Mouse (Mus musculus) inflammation-experienced regulatory T-cells, adult 6 months (primary cell): ENCODE data around the gene Col4a3. TPM values are rescaled to one million over a fixed set of nuclear protein-coding genes. Genes with fewer than 3 reads are reported as not detected.

Experiments
- ATAC-seq: one replicate; pipeline ENCODE4 v1.8.0; 2017
- polyA plus RNA-seq, 3 experiments: library from polyadenylated mRNA; unstranded; fragments of 100-300 nt; shearing (Covaris generic); gene quantifications; one replicate each; pipeline ENCODE4 v1.2.1; 2017

Gene Col4a3
- polyA plus RNA-seq, 3 experiments from 2014 or later = 0.10 TPM; not detected in 2

DNA sequence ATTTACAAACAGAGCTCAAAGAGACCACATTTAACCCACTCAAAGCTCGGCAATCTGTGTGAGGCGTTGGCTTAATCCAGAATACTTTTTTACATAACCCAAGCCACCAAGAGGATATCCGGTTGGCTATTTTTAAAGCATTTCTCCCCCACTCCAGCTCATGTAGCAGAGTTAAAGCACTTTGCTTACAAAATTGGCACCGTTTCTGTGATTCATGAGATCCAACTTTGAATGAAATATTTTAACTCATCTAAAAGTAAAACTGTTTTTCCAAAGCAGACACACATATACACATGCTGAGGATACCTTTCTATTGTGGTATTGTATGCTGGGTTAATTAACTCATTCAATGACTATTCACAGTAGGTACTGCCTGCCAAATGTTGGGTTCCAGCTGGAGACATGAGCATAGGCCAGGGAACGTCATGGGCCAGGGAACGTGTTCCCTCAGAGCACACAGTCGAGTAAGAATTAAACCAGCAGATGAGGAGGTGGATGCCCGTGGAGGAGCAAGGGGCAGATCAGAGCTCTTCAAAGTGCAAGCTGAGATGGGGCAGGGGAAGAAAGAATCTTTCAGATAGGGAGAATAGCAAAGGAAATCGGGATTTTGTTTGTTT is 22.0 kb downstream of the Col4a3 start:
- ATAC-seq = no peak

GRCm38 (mm10) chr1:82612061-82612660 is 25.4 kb downstream of the Col4a3 start:
- no peak for ATAC-seq

GRCm38 (mm10) chr1:82618001-82618400 is 31.3 kb downstream of the Col4a3 start:
- ATAC-seq = no peak

GRCm38 (mm10) chr1:82618592-82618991 is 31.9 kb downstream of the Col4a3 start:
- ATAC-seq = no peak

DNA sequence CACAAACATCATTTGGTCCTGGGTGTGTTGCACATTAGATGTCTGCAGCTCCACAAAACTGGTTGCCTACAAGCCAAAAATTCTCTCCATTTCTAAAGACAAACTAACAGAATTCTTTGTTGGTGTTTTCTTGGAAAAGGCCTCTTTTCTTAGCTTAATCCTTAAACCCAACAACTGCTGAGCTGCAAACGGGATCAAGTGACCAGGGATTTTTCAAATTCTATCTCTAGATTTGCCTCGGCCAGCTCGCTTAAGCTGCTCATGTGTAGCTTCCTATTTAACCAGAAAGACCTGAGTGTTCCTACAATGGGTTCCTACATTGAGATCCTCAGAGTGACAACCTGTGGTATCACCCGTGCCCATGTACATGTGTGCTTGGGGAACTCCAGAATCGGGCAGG is 33.3 kb downstream of the Col4a3 start:
- ATAC-seq = no peak

GRCm38 (mm10) chr1:82624934-82625333 is 38.2 kb downstream of the Col4a3 start:
- no peak for ATAC-seq

DNA sequence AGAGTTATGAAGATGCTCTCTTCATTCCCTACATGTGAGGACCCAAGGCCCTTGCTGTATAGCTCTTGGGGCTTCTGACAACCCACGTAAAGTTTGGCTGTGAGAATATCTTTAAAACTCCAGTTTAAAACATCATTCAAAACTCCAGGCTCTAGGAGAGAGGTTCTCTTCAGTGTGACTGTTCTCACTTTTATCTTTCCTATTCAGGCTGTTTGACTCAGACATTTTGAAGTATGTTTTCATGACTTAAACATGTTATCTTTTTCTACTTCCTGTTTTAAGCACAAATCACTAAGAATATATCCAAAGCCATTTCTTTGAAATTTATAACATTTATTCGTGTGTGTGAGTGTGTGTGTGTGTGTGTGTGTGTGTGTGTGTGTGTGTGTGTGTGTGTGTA is 38.8 kb downstream of the Col4a3 start:
- ATAC-seq = no peak

GRCm38 (mm10) chr1:82627652-82628051 is 40.9 kb downstream of the Col4a3 start:
- ATAC-seq = no peak

- ATAC-seq = no peak
These were observed 42.8 kb downstream of the Col4a3 start for GRCm38 (mm10) chr1:82629495-82629894.

DNA sequence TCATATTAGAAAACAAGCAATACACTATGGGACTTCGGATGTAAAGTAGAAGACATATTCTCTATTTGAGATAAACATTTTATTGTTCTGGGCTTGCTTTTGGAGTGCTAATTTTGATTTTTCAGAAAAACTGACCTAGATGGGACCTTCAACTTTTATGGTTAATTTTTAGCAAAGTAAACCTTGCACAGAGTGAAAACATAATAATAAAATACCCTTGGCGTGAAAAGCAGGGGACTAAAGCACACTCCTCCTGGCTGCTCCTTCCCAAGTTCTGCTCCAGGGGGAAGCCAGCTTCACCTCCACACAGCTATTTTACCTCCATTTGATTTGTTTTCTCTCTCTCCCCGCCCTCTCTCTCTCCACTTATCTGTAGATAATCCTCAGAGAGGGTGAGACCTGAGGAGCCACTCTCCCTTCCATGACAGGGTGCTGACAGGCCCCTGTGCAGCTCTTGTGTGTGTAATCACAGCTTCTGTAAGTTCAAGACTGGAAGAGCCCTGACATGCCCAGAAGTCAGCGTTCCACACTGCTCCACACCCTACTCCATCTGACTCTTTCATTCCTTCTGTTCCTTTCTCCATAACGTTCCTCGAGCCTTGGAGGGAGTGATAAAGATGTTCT is 44.6 kb downstream of the Col4a3 start:
- ATAC-seq = no peak

- ATAC-seq = no peak
These were observed 48.0 kb downstream of the Col4a3 start for GRCm38 (mm10) chr1:82634545-82635253.

- ATAC-seq = no peak
These were observed 48.5 kb downstream of the Col4a3 start for GRCm38 (mm10) chr1:82635254-82635620.

- ATAC-seq = no peak
These were observed 49.6 kb downstream of the Col4a3 start for GRCm38 (mm10) chr1:82636321-82636720.

DNA sequence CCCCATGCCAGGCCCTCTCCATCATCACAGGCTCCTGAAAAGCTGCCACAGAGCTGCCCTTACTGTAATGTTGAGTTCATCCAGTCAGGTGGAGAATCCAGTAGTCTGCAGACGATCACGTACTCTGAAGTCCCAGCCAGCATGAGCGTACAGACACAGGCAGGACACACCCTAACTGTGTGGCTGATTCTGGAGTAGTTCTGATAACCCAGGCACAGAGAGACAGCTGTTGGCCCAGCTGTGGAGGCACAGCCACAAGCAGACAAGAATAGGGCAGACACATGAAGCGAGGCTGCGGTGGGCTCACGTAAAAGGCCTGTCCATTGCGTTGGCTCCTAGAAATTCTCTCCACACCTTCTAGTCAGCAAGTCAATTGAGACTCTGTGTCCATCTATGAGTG is 50.7 kb downstream of the Col4a3 start:
- no peak for ATAC-seq

GRCm38 (mm10) chr1:82638428-82638827 is 51.7 kb downstream of the Col4a3 start:
- no peak for ATAC-seq

DNA sequence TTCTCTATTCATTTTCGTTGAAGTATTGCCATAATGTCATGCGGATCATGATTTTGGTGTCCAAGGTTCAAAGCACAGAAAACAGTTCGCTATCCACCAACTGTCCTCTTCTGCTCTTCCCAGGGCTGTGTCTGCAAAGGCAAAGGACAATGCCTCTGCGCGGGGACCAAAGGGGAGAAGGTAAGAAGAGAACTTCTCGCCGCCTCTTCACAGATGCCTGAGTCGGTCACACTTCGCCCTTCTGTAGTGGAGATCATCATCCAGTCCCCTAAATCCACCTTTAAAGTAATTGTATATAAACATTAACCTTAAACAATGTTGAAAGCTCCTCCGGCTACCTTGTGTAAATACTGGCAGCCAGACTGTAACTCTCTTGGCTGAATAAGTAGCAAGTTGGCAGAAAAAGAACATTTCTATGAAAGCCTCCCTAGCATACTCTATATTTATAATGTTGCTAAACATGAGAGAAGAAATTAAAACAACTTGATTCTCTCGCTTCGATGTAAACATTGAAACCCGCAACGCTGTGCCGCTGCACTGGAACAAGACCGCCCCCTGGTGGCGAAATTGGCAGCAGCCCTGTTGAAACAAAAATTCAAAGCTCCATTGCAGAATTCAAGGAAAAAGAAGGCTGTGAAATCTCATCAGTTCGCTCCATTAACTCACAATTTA is 54.7 kb downstream of the Col4a3 start:
- no peak for ATAC-seq

- no peak for ATAC-seq
These were observed 61.3 kb downstream of the Col4a3 start for GRCm38 (mm10) chr1:82647989-82648388.

- no peak for ATAC-seq
These were observed 64.1 kb downstream of the Col4a3 start for GRCm38 (mm10) chr1:82650868-82651267.

DNA sequence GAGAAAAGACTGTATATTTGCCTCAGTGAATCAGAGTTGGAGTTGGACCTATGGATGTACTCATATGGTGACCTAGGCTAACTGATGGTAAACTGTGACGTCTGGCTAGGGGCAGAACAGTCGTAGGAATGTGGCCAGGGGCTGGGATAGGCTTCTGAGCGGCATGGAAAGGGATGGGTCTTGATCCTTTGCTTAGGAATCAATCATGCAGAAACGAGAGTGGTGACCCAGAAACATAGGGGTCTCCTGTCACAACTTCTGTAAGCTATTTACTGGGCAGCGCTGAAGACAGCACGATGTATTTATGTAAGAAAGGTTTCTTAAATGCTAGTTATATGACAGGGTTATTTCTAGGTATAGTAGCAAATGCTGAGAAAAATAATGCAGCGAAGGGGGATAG is 67.3 kb downstream of the Col4a3 start:
- no peak for ATAC-seq

DNA sequence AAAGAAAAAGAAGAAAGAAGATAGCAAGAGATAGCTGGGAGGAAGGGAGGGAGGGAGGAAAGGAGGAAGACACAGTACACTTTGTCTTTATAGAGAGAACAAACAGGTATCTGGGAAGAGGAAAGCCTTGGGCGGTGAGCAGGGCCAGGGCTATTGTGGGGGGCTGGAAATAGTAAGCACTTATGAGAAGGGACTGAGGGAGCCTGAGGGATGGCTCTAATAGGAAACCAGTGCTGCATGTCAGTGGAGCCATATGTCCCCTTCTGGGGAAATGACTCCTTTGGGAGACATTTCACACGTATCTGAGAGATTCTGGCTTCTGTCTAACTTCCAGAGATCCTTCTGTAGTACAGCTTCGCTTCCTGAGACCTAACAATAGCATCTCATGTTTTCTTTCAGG is 69.7 kb downstream of the Col4a3 start:
- no peak for ATAC-seq

DNA sequence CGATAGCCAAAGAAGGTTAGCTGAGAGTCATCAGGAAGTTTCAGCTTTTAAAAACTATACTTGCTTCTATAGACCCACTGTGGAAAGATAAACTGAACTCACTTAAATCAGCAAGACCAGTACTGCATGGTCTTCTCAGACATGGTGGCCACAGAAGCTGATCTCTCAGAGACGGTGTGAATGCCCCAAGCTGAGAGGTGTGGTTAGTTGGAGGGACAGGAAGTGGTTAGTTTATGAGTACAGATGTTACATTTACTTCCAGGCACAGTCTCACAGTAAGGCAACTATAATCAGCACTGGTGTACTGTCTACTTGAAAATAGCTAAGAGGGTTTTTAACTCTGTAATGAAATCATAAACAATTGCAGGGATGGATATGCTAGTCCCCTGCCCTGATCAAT is 75.5 kb downstream of the Col4a3 start:
- ATAC-seq = no peak

GRCm38 (mm10) chr1:82663522-82663921 is 76.8 kb downstream of the Col4a3 start:
- no peak for ATAC-seq

- no peak for ATAC-seq
These were observed 99.6 kb downstream of the Col4a3 start for GRCm38 (mm10) chr1:82686328-82686727.
